Mouse (Mus musculus): ENCODE data around the gene Schip1. TPM values are rescaled to one million over a fixed set of nuclear protein-coding genes. Genes with fewer than 3 reads are reported as not detected.

The Schip1 gene
- polyA plus RNA-seq, 1 experiment = 10.6 TPM

DNA sequence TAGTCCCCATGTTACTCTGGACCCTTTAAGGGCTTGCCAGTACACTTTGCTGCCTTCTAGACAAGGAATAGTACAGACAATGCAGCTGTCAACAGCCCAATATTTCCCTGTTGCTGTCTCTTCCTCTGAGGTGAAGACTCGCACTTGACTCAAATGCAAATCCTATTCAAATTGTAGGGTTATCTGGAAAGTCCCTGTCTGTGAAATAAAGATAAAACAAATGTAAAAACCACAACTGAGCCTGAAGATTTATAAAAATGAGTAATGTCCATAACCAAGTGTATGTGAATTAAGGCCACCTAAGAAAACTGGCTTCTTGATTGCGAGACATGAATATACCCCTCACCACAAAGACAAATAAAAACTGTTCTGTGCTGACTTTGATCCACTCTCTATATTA, 175.3 kb downstream of the Schip1 start:
- no peak overlapping the region for H3K27ac ChIP-seq (ENCODE audit: insufficient read depth, low read depth, low read length)
- H3K36me3 ChIP-seq (ENCODE audit: control insufficient read depth, insufficient read depth, low read length) = no peaks in the 10 kb centered on the region
- no peak overlapping the region for H3K4me3 ChIP-seq (ENCODE audit: insufficient read depth, low read depth, low read length)
- no peaks in the 10 kb centered on the region for H3K4me1 ChIP-seq (ENCODE audit: control insufficient read depth, insufficient read depth, low read length)
- TF ChIP-seq POLR2A (IDR thresholded peaks at IDR 0.05; ENCODE audit: low read depth, low read length) (no peak), CTCF (conservative IDR thresholded peaks at IDR 0.05; ENCODE audit: insufficient read depth, insufficient read length, low read depth, low read length) (no peak)
- DNase-seq = no peak
- WGBS = 87% methylated on average over 2 of the region's 2 CpGs
- no peaks in the 10 kb centered on the region for H3K27me3 ChIP-seq (replicated peaks; ENCODE audit: control insufficient read depth, insufficient read depth, low read length)

DNA sequence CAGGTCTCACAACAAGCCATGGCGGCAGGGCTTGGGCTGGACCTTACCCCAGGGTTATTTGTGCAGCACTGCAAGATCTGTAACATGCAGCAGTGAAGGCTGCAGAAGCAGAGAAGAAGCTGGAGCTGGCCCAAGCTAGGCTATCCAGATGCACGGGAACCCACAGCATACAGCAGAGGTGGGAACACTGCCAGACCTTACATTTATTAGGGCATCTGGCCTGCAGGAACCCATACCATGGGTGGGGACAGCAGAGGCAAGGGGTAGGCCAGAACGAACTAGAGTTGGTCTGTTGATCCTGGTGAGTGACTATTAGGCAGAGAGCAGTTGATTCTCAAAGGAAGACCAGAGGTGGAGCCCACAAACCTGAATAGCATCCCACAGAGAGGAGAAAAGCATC, 178.6 kb downstream of the Schip1 start:
- no peak for TF ChIP-seq CTCF (conservative IDR thresholded peaks at IDR 0.05; ENCODE audit: insufficient read depth, insufficient read length, low read depth, low read length)
- no peak for TF ChIP-seq POLR2A (IDR thresholded peaks at IDR 0.05; ENCODE audit: low read depth, low read length)
- 70% methylated on average over 3 of the region's 3 CpGs for WGBS
- H3K36me3 ChIP-seq (ENCODE audit: control insufficient read depth, insufficient read depth, low read length) = no peaks in the 10 kb centered on the region
- H3K4me3 ChIP-seq (ENCODE audit: insufficient read depth, low read depth, low read length) = no peak overlapping the region
- no peaks in the 10 kb centered on the region for H3K4me1 ChIP-seq (ENCODE audit: control insufficient read depth, insufficient read depth, low read length)
- no peak overlapping the region for H3K27ac ChIP-seq (ENCODE audit: insufficient read depth, low read depth, low read length)
- DNase-seq = no peak
- no peaks in the 10 kb centered on the region for H3K27me3 ChIP-seq (replicated peaks; ENCODE audit: control insufficient read depth, insufficient read depth, low read length)

DNA sequence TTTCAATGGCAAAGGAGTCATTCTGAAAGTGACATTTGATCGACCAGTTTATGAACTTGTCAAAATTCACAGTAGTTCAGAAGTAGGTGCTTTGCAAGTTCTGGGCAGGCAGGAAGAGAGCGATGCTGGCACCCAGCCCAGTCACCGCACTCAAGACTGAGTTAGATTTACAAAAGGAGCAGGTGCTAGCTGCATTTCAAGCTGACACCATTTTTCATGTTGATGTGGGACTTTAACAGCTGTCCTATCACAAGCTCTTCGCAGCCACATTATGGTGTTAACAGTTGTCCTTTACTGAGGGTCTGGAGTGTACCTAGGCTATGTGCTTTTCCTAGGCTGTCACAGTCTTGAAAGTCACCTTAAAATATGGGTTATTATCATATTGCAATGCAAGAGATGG, 181.6 kb downstream of the Schip1 start:
- Histone ChIP-seq H3K4me1 (ENCODE audit: control insufficient read depth, insufficient read depth, low read length) (no peaks in the 10 kb centered on the region), H3K36me3 (ENCODE audit: control insufficient read depth, insufficient read depth, low read length) (no peaks in the 10 kb centered on the region), H3K27me3 (replicated peaks; ENCODE audit: control insufficient read depth, insufficient read depth, low read length) (no peaks in the 10 kb centered on the region), H3K4me3 (ENCODE audit: insufficient read depth, low read depth, low read length) (no peak overlapping the region), H3K27ac (ENCODE audit: insufficient read depth, low read depth, low read length) (no peak overlapping the region)
- 65% methylated on average over 4 of the region's 4 CpGs for WGBS
- no peak for TF ChIP-seq POLR2A (IDR thresholded peaks at IDR 0.05; ENCODE audit: low read depth, low read length)
- no peak for TF ChIP-seq CTCF (conservative IDR thresholded peaks at IDR 0.05; ENCODE audit: insufficient read depth, insufficient read length, low read depth, low read length)
- no peak for DNase-seq

DNA sequence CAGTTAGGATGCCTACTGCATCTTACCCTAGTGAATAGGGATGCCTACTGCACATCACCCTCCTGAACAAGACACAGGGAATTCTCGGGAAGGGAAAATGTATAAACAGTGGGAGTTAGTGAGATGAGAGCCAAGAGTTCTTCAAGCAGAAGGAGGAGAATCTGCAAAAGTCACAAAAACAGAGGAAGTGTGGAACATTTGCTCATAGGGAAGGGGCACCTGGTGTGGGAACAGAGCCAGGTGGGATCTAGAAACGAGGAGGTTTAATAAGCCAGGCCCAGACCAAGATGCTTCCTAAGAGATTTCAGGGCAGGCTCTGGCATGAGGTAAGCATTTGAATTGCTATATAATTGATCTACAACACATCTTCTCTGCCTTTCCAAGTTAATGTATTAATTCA, 186.0 kb downstream of the Schip1 start:
- no peaks in the 10 kb centered on the region for H3K36me3 ChIP-seq (ENCODE audit: control insufficient read depth, insufficient read depth, low read length)
- no peak overlapping the region for H3K4me3 ChIP-seq (ENCODE audit: insufficient read depth, low read depth, low read length)
- no peaks in the 10 kb centered on the region for H3K4me1 ChIP-seq (ENCODE audit: control insufficient read depth, insufficient read depth, low read length)
- no peaks in the 10 kb centered on the region for H3K27me3 ChIP-seq (replicated peaks; ENCODE audit: control insufficient read depth, insufficient read depth, low read length)
- H3K27ac ChIP-seq (ENCODE audit: insufficient read depth, low read depth, low read length) = no peak overlapping the region
- DNase-seq = no peak
- TF ChIP-seq POLR2A (IDR thresholded peaks at IDR 0.05; ENCODE audit: low read depth, low read length) = no peak
- TF ChIP-seq CTCF (conservative IDR thresholded peaks at IDR 0.05; ENCODE audit: insufficient read depth, insufficient read length, low read depth, low read length) = no peak
- whole genome bisulfite sequencing = 58% methylated on average over 2 of the region's 2 CpGs

DNA sequence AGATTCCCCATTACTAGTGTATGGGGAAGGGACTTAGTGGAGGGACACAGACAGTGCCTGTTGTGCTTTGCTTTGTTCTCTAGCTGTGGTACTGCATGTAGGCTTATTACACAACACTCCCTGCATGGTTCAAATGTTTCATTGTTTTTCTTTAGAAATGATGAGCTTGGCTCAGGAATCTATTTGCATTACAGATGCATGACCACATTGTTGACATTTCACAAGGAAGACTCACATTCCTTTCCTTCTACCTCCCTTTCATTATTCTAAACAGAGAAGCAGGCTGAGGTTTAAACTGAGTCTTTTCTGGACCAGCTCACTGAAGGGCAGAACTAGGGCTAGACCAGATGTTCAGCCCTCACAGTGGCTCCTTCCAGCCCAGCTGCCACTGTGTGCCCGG, 187.7 kb downstream of the Schip1 start:
- TF ChIP-seq POLR2A (IDR thresholded peaks at IDR 0.05; ENCODE audit: low read depth, low read length) = no peak
- TF ChIP-seq CTCF (conservative IDR thresholded peaks at IDR 0.05; ENCODE audit: insufficient read depth, insufficient read length, low read depth, low read length) = no peak
- no peaks in the 10 kb centered on the region for H3K27me3 ChIP-seq (replicated peaks; ENCODE audit: control insufficient read depth, insufficient read depth, low read length)
- no peak overlapping the region for H3K27ac ChIP-seq (ENCODE audit: insufficient read depth, low read depth, low read length)
- no peak for DNase-seq
- no peaks in the 10 kb centered on the region for H3K4me1 ChIP-seq (ENCODE audit: control insufficient read depth, insufficient read depth, low read length)
- H3K4me3 ChIP-seq (ENCODE audit: insufficient read depth, low read depth, low read length) = no peak overlapping the region
- no peaks in the 10 kb centered on the region for H3K36me3 ChIP-seq (ENCODE audit: control insufficient read depth, insufficient read depth, low read length)
- WGBS = 66% methylated on average over 1 of the region's 1 CpGs

DNA sequence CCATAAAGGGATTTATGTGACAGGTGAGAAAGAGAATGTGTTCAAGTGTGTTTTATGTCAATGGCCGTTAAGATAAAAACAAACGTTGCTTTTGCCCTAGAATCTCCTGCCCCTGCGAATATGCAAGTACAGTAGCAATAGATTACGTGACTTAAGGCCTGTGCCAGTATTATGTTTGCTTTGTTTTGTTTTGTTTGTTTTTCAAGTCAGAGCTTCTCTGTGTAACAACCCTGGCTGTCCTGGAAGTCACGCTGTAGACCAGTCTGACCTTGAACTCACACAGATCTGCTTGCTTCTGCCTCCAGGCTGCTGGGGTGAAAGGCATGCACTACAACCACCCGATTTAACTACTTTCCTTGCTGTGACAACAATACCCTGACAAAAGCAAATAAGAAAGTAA, 197.7 kb downstream of the Schip1 start:
- Histone ChIP-seq H3K4me1 (ENCODE audit: control insufficient read depth, insufficient read depth, low read length) (no peaks in the 10 kb centered on the region), H3K36me3 (ENCODE audit: control insufficient read depth, insufficient read depth, low read length) (no peaks in the 10 kb centered on the region), H3K27ac (ENCODE audit: insufficient read depth, low read depth, low read length) (no peak overlapping the region), H3K4me3 (ENCODE audit: insufficient read depth, low read depth, low read length) (no peak overlapping the region), H3K27me3 (replicated peaks; ENCODE audit: control insufficient read depth, insufficient read depth, low read length) (no peaks in the 10 kb centered on the region; the same call in 1 of the 2 replicates)
- no peak for DNase-seq
- WGBS = 53% methylated on average over 6 of the region's 6 CpGs
- no peak for TF ChIP-seq CTCF (conservative IDR thresholded peaks at IDR 0.05; ENCODE audit: insufficient read depth, insufficient read length, low read depth, low read length)
- no peak for TF ChIP-seq POLR2A (IDR thresholded peaks at IDR 0.05; ENCODE audit: low read depth, low read length)

DNA sequence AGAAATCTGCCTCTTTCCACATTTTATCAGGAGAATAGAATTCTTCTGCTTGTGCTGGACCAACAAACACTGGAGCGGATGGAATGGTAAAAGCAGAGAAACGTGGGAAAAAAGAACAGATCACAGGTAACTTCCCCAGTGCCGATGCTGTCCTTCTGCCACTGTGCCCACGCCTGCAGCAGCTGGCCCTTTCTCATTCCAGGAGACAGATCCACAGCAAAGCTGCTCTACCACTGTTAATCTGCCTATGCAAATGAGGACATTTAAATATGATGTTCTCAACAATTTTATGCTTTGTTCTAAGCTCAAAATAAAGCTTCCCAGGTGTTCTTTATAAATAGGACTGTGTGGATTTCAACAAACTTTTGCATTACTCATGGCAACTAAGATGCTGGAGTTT, 203.3 kb downstream of the Schip1 start:
- DNase-seq = no peak
- Histone ChIP-seq H3K4me1 (ENCODE audit: control insufficient read depth, insufficient read depth, low read length) (no peaks in the 10 kb centered on the region), H3K27me3 (replicated peaks; ENCODE audit: control insufficient read depth, insufficient read depth, low read length) (no peaks in the 10 kb centered on the region; the same call in 1 of the 2 replicates), H3K27ac (ENCODE audit: insufficient read depth, low read depth, low read length) (no peak overlapping the region), H3K36me3 (ENCODE audit: control insufficient read depth, insufficient read depth, low read length) (no peaks in the 10 kb centered on the region), H3K4me3 (ENCODE audit: insufficient read depth, low read depth, low read length) (no peak overlapping the region)
- TF ChIP-seq POLR2A (IDR thresholded peaks at IDR 0.05; ENCODE audit: low read depth, low read length) (no peak), CTCF (conservative IDR thresholded peaks at IDR 0.05; ENCODE audit: insufficient read depth, insufficient read length, low read depth, low read length) (no peak)
- WGBS = 87% methylated on average over 4 of the region's 4 CpGs

DNA sequence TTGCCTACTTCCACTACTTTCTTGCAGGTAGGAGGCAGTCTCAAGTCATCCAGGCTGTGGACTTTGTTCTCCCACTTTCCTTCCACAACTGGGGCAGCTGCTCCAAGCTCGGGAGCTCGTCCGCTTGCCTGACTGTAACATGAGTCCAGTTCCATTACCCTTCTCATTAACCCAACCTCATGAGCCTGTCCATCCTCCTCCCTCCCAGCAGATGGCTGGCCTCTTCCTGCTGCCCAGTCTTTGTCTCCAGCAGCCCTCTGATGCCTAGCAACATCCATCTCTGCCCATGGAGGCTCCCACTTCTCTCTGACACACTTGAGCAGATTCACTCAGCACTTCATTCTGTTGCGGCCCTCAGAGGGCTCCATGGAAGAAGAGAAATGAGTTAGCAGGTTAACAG, 204.6 kb downstream of the Schip1 start:
- Histone ChIP-seq H3K36me3 (ENCODE audit: control insufficient read depth, insufficient read depth, low read length) (no peaks in the 10 kb centered on the region), H3K4me3 (ENCODE audit: insufficient read depth, low read depth, low read length) (no peak overlapping the region), H3K4me1 (ENCODE audit: control insufficient read depth, insufficient read depth, low read length) (no peaks in the 10 kb centered on the region), H3K27me3 (replicated peaks; ENCODE audit: control insufficient read depth, insufficient read depth, low read length) (no peaks in the 10 kb centered on the region; the same call in 1 of the 2 replicates), H3K27ac (ENCODE audit: insufficient read depth, low read depth, low read length) (no peak overlapping the region)
- TF ChIP-seq CTCF (conservative IDR thresholded peaks at IDR 0.05; ENCODE audit: insufficient read depth, insufficient read length, low read depth, low read length) = no peak
- no peak for TF ChIP-seq POLR2A (IDR thresholded peaks at IDR 0.05; ENCODE audit: low read depth, low read length)
- no peak for DNase-seq
- 66% methylated on average over 4 of the region's 4 CpGs for WGBS

Measured in kidney, adult 2 months (tissue).